Mouse (Mus musculus): ENCODE results near the gene Capn1. TPM values are rescaled to one million over a fixed set of nuclear protein-coding genes. Genes with fewer than 3 reads are reported as not detected.

Capn1 gene
- polyA plus RNA-seq, 1 experiment: 21.8 TPM

- no peaks in the 10 kb centered on the region for H3K36me3 ChIP-seq (ENCODE audit: control insufficient read depth, insufficient read depth, low read length, poor library complexity, severe bottlenecking)
- no peaks in the 10 kb centered on the region for H3K9me3 ChIP-seq (replicated peaks; ENCODE audit: control insufficient read depth, insufficient read depth, low read length, poor library complexity, severe bottlenecking)
- H3K4me1 ChIP-seq (ENCODE audit: control insufficient read depth, insufficient read depth, low read length): no peaks in the 10 kb centered on the region
- TF ChIP-seq EP300 (IDR thresholded peaks at IDR 0.05; ENCODE audit: insufficient read depth, low read depth, low read length) (no peak), CTCF (IDR thresholded peaks at IDR 0.05; ENCODE audit: low read depth, low read length) (peak; percentile 5)
- H3K9ac ChIP-seq (ENCODE audit: low read depth, poor library complexity, severe bottlenecking): no peak overlapping the region
- no peak overlapping the region for H3K4me3 ChIP-seq (ENCODE audit: low read depth, low read length)
- H3K27me3 ChIP-seq (ENCODE audit: control insufficient read depth, insufficient read depth, low read length, poor library complexity, severe bottlenecking): no peaks in the 10 kb centered on the region
- H3K27ac ChIP-seq (ENCODE audit: insufficient read depth, low read length): no peak overlapping the region
Observed at GRCm38 (mm10) chr19:5999969-6000368, 15.7 kb downstream of the Capn1 start.

DNA sequence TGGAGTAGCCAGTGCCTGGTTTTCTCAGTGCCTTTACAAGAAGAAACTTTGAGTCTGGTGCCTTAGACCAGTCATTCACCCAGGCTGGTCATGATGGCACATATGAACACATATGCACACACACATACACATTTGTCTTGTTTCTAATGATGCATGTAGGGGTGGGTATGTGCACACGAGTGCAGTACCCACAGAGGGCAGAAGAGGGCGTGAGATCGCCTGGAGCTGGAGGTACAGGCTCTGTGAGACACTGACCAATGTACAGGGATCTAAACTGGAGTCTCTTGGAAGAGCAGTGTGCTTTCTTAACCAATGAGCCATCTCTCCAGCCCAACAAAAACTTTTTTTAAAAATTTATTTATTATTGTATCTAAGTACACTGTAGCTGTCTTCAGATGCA, 17.5 kb downstream of the Capn1 start:
- no peak overlapping the region for H3K27ac ChIP-seq (ENCODE audit: insufficient read depth, low read length)
- no peaks in the 10 kb centered on the region for H3K27me3 ChIP-seq (ENCODE audit: control insufficient read depth, insufficient read depth, low read length, poor library complexity, severe bottlenecking)
- no peaks in the 10 kb centered on the region for H3K9me3 ChIP-seq (replicated peaks; ENCODE audit: control insufficient read depth, insufficient read depth, low read length, poor library complexity, severe bottlenecking)
- no peaks in the 10 kb centered on the region for H3K4me1 ChIP-seq (ENCODE audit: control insufficient read depth, insufficient read depth, low read length)
- no peak overlapping the region for H3K9ac ChIP-seq (ENCODE audit: low read depth, poor library complexity, severe bottlenecking)
- H3K4me3 ChIP-seq (ENCODE audit: low read depth, low read length): no peak overlapping the region
- H3K36me3 ChIP-seq (ENCODE audit: control insufficient read depth, insufficient read depth, low read length, poor library complexity, severe bottlenecking): no peaks in the 10 kb centered on the region
- TF ChIP-seq CTCF (IDR thresholded peaks at IDR 0.05; ENCODE audit: low read depth, low read length) (peak; percentile 43), EP300 (IDR thresholded peaks at IDR 0.05; ENCODE audit: insufficient read depth, low read depth, low read length) (no peak)

DNA sequence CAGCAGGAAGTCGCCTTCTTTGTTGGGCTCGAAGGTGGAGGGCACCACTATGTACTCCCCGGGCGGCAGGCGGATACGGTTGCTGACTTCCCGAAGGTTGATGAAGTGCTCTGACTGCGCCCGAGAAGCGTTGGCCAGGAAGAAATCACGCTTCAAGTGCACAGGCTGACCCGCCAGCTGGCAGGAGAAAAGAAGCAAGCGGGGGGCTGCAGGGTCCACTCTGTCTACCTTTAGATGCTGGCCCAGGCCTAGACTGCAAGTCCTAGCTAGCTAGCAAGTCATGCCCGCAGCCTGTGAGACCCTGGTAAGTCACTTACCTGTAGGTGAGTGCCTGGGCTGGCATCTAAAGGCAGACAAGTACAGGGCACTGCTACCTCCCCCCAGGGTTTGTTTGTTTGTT, 21.0 kb downstream of the Capn1 start:
- Histone ChIP-seq H3K36me3 (ENCODE audit: control insufficient read depth, insufficient read depth, low read length, poor library complexity, severe bottlenecking) (no peaks in the 10 kb centered on the region), H3K27ac (ENCODE audit: insufficient read depth, low read length) (no peak overlapping the region), H3K9me3 (replicated peaks; ENCODE audit: control insufficient read depth, insufficient read depth, low read length, poor library complexity, severe bottlenecking) (no peaks in the 10 kb centered on the region), H3K4me1 (ENCODE audit: control insufficient read depth, insufficient read depth, low read length) (peaks cover 2% of the 10 kb centered on the region), H3K27me3 (ENCODE audit: control insufficient read depth, insufficient read depth, low read length, poor library complexity, severe bottlenecking) (no peaks in the 10 kb centered on the region), H3K9ac (ENCODE audit: low read depth, poor library complexity, severe bottlenecking) (no peak overlapping the region), H3K4me3 (ENCODE audit: low read depth, low read length) (no peak overlapping the region)
- TF ChIP-seq CTCF (IDR thresholded peaks at IDR 0.05; ENCODE audit: low read depth, low read length) (no peak), EP300 (IDR thresholded peaks at IDR 0.05; ENCODE audit: insufficient read depth, low read depth, low read length) (no peak), POLR2A (IDR thresholded peaks at IDR 0.05; ENCODE audit: insufficient read depth, low read length) (no peak)

DNA sequence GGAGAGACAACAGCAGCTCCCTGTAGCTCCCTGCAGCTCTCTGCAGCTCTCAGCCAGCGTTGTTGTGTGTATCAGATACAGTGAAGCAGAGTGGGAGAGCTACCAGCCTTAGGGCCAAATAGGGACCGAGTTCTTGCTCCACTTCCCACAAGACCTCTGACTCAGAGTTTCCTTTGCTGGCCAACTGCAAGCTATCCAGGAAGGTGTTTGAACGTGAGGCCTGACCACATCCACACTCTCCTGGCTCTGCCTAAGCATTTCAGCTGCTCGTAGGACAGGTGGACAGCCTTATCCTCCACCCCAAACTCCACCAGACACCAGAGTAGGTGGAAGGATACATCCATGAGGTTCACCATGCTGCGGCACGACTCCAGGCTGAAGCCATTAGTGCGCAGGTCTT, 23.7 kb downstream of the Capn1 start:
- no peak overlapping the region for H3K4me3 ChIP-seq (ENCODE audit: low read depth, low read length)
- H3K4me1 ChIP-seq (ENCODE audit: control insufficient read depth, insufficient read depth, low read length): peaks cover 6% of the 10 kb centered on the region
- H3K9ac ChIP-seq (ENCODE audit: low read depth, poor library complexity, severe bottlenecking): no peak overlapping the region
- no peak overlapping the region for H3K27ac ChIP-seq (ENCODE audit: insufficient read depth, low read length)
- H3K27me3 ChIP-seq (ENCODE audit: control insufficient read depth, insufficient read depth, low read length, poor library complexity, severe bottlenecking): no peaks in the 10 kb centered on the region
- no peaks in the 10 kb centered on the region for H3K36me3 ChIP-seq (ENCODE audit: control insufficient read depth, insufficient read depth, low read length, poor library complexity, severe bottlenecking)
- no peaks in the 10 kb centered on the region for H3K9me3 ChIP-seq (replicated peaks; ENCODE audit: control insufficient read depth, insufficient read depth, low read length, poor library complexity, severe bottlenecking)
- TF ChIP-seq EP300 (IDR thresholded peaks at IDR 0.05; ENCODE audit: insufficient read depth, low read depth, low read length) (no peak), POLR2A (IDR thresholded peaks at IDR 0.05; ENCODE audit: insufficient read depth, low read length) (no peak), CTCF (IDR thresholded peaks at IDR 0.05; ENCODE audit: low read depth, low read length) (no peak)

DNA sequence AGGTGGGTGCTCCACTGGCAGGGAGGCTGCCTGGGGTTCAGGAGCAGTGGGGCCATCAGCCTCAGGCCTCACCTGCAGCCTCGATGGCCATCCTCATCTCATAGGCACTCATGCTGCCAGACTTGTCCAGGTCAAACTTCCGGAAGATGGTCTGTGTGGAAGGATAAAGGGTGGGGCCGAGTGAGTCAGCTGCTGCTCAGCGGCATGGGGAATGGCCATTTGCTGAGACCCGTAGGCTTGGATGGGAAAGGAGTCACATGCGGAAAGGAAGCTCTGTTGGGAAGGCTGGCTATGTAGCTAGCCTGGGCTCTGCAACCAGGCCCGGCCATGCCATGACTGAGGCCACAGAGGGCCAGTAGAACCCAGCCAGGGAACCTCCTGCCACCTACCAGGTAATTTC, 24.2 kb downstream of the Capn1 start:
- Histone ChIP-seq H3K4me3 (ENCODE audit: low read depth, low read length) (no peak overlapping the region), H3K4me1 (ENCODE audit: control insufficient read depth, insufficient read depth, low read length) (peaks cover 6% of the 10 kb centered on the region), H3K9me3 (replicated peaks; ENCODE audit: control insufficient read depth, insufficient read depth, low read length, poor library complexity, severe bottlenecking) (no peaks in the 10 kb centered on the region), H3K36me3 (ENCODE audit: control insufficient read depth, insufficient read depth, low read length, poor library complexity, severe bottlenecking) (no peaks in the 10 kb centered on the region), H3K9ac (ENCODE audit: low read depth, poor library complexity, severe bottlenecking) (no peak overlapping the region), H3K27me3 (ENCODE audit: control insufficient read depth, insufficient read depth, low read length, poor library complexity, severe bottlenecking) (no peaks in the 10 kb centered on the region), H3K27ac (ENCODE audit: insufficient read depth, low read length) (no peak overlapping the region)
- no peak for TF ChIP-seq CTCF (IDR thresholded peaks at IDR 0.05; ENCODE audit: low read depth, low read length)
- TF ChIP-seq EP300 (IDR thresholded peaks at IDR 0.05; ENCODE audit: insufficient read depth, low read depth, low read length): no peak
- no peak for TF ChIP-seq POLR2A (IDR thresholded peaks at IDR 0.05; ENCODE audit: insufficient read depth, low read length)

GRCm38 (mm10) chr19:5990921-5991320, 24.8 kb downstream of the Capn1 start:
- Histone ChIP-seq H3K4me3 (ENCODE audit: low read depth, low read length) (no peak overlapping the region), H3K27ac (ENCODE audit: insufficient read depth, low read length) (no peak overlapping the region), H3K4me1 (ENCODE audit: control insufficient read depth, insufficient read depth, low read length) (peaks cover 10% of the 10 kb centered on the region), H3K9me3 (replicated peaks; ENCODE audit: control insufficient read depth, insufficient read depth, low read length, poor library complexity, severe bottlenecking) (no peaks in the 10 kb centered on the region), H3K9ac (ENCODE audit: low read depth, poor library complexity, severe bottlenecking) (no peak overlapping the region), H3K36me3 (ENCODE audit: control insufficient read depth, insufficient read depth, low read length, poor library complexity, severe bottlenecking) (no peaks in the 10 kb centered on the region), H3K27me3 (ENCODE audit: control insufficient read depth, insufficient read depth, low read length, poor library complexity, severe bottlenecking) (no peaks in the 10 kb centered on the region)
- TF ChIP-seq POLR2A (IDR thresholded peaks at IDR 0.05; ENCODE audit: insufficient read depth, low read length) (no peak), CTCF (IDR thresholded peaks at IDR 0.05; ENCODE audit: low read depth, low read length) (no peak), EP300 (IDR thresholded peaks at IDR 0.05; ENCODE audit: insufficient read depth, low read depth, low read length) (no peak)
